Mouse (Mus musculus) right cerebral cortex, adult 18-20 months (tissue): ENCODE data around the gene Tekt3.

Experiments used
- DNase-seq: peaks from one replicate; pipeline ENCODE4 v3.0.0; 2022; ENCODE audit warnings: mixed read lengths

Tekt3 gene

DNA sequence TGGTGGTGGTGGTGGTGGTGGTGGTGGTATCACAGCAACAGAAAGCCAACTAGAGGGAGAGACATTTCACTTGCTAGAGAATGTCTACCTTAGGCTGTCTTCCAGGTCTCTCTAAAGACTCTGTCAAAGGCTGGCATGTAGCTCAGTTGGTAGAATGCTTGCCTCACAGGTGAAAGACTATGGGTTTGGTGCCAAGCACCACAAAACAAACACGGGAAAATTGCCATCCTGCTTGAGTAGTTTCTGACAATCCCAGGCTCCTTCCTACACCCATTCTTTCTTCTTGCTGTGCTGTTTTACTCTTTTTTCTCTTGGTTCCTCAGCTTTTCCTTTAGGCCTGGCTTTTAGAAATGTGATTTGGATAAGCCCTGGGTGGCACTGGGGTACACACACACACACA is 5.1 kb downstream of the Tekt3 start:
- no peak for DNase-seq

DNA sequence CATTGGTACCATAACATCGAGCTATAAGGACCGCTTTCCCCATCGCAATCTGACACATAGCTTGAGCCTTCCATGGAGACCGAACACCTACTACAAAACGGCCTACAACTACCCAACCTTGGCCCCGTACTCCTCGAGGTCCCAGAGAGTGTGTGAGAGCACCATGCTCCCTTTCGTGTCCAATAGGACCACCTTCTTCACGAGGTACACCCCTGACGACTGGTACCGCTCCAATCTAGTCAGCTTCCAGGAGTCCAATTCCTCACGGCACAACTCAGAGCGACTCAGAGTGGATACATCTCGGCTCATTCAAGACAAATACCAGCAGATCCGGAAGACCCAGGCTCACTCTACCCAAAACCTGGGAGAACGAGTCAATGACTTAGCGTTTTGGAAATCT is 8.6 kb downstream of the Tekt3 start:
- no peak for DNase-seq

DNA sequence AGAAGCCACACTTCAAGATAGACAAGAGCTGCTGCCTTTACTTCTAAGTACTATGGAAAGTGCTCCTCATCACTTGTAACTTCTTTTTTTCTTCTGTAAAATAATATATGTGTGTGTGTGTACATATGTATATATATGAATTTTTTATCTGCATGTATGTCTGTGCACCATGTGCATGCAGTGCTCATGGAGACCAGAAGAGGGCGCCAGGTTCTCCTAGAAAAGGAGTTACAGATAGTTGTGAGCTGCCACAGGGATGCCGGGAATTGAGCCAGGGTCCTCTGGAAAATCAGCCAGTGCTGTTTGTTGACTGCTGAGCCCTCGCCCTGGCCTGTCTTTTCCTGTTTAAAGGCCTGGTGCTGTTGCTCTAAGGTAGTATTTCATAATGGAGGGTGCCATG is 23.1 kb downstream of the Tekt3 start:
- no peak for DNase-seq

DNA sequence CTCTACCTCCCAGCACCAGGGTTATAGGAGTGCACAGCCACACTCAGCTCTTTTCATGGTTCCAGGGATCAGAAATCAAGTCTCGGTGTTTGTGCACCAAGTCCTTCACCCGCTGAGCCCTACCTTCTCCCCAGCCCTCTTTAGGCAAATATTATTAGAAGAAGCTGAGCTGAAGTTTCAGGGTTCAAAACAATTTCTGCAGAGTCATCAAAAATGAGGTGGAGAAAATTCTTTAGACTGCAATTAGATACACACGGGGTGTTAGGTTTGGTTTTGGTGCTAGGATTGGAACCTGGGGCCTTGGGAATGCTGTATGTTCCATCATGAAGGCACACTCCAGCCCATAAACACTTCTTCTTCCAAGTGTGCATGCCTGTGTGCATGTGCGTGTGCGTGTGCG is 27.2 kb downstream of the Tekt3 start:
- no peak for DNase-seq

DNA sequence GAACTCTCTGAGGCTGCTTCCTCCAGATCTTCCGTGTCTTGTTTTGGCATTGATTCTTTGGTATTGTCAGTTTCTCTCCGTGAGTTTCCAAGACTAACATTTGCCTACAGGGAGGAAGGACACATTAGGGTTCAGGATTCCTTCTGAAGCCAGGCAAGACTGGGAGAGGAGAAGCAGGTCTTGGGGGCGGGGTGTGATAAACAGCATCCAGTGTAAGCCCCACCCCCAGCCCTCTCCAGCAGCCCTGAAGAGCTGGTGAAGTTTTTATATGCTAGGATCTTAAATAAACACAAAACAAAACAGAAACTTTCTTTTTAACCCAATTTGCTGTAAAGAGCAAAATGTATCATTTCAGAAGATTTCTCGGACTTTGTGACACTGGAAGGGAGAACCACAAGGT is 28.8 kb downstream of the Tekt3 start:
- no peak for DNase-seq

- DNase-seq, result no peak
Measured at GRCm38 (mm10) chr11:63090986-63091385, 29.5 kb downstream of the Tekt3 start.

DNA sequence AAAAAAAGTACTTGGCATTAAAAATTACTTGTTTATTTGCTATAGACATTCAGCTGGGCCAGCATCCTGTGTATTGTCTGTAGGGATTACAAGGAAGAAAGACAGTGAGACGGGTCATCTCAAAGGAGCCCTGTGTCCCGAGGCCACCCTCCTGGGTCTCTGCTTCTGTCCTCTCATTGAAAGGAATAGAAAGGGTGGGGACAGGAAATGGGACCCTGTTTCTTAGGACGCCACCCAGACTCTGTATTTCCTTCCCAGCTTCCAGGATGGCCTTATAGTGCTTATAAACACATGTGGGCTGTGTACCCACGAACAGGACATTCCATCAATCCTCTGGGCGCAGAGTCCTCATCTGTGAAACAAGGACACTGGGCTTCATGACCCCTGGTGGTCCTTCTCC is 30.8 kb downstream of the Tekt3 start:
- no peak for DNase-seq

DNA sequence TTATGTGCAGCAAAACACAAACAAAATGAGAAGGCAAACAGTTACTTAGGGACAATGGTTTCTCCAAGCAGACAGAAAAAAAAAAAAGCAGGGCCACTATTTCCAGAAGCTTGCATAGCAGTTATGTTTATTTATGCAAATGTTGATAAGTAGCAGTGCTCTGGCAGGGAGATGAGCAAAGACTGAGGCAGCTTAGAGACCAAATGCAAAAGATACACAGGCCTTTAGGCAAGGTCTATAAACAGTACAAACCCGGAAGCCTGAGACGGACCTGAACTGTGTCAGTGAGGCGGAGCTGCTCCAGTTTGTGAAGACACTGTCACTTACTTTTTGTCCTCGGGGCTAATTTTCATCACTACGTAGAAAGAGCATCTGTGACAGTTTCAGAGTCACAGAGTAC is 32.1 kb downstream of the Tekt3 start:
- no peak for DNase-seq

DNA sequence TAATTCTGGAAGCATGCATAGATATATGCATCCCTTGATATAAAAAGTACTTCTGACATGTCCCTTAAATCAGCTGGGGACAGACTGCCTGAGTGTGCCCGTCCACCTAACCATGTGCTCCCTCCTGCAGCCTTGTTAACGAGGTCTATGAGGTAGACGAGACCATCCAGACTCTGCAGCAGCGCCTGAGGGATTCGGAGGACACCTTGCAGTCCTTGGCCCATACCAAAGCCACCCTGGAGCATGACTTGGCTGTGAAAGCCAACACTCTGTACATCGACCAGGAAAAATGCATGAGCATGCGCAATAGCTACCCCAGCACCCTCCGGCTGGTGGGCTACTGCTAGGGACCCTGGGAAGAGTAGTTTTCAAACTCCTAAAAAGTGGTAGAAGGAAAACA is 33.0 kb downstream of the Tekt3 start:
- DNase-seq, result no peak

GRCm38 (mm10) chr11:63098016-63098415 is 36.6 kb downstream of the Tekt3 start:
- no peak for DNase-seq

- DNase-seq, result no peak
Measured at GRCm38 (mm10) chr11:63099390-63099789, 37.9 kb downstream of the Tekt3 start.

- DNase-seq, result peak; percentile 20
Measured at GRCm38 (mm10) chr11:63103256-63103655, 41.8 kb downstream of the Tekt3 start.

GRCm38 (mm10) chr11:63104026-63104425 is 42.6 kb downstream of the Tekt3 start:
- DNase-seq, result no peak

- DNase-seq, result no peak
Measured at GRCm38 (mm10) chr11:63109230-63109775, 47.8 kb downstream of the Tekt3 start.

DNA sequence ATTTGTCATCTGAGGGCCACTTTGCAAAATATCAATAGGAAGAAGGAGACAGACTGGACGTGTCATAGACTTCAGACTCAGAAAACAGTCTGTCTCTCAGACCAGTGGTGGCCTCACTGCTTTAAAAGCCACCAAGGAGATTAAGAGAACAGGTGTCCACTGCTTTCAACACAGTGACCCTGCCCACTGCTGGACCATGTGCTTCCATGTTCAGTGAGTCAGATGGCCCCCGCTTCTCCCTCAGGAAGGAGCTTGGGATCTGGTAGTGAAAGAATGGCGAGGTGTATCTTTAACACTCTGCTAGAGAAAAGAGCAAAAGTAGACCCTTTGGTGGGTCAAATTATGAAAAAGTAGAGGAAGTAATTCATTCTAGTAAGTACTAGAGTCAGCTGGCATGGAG is 48.9 kb downstream of the Tekt3 start:
- DNase-seq, result no peak

DNA sequence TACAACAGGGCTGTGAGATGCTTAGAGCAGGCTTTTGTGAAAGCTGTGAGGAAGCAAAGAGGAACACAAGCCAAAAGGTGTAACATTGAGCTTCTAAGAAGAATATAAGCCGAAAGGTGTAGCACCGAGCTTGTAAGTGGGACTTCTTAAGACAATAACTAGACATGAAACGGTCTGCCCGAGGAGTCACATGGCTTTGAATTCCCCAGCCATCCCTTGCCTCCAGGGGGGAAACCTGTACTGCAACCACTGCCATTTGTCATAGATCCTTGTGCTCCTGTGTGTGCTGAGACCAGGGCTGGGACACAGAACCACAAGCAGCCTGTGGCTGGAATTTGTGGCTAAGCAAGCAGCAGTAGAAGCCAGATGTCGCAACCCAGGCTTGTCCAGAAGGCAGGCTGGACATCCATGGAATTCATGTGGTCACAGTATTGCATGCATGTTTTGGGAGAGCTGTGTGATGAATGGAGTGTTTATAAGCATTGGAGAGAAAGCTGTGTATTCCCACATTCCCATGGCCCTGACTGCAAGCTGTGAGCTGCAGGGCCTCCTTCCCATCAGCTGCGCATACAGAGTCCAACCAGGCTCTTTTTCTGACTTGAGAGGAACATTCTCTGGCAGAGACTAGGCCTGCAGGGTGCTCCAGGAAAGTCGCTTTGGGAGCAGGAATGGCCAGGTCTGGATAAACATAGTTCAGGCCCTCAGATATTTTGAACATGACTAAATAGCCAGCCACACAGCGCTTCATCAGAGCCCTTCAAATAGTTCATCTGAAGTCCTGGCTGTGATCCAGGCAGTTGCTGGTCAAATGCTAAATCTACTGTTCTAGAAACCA is 53.6 kb downstream of the Tekt3 start:
- no peak for DNase-seq

DNA sequence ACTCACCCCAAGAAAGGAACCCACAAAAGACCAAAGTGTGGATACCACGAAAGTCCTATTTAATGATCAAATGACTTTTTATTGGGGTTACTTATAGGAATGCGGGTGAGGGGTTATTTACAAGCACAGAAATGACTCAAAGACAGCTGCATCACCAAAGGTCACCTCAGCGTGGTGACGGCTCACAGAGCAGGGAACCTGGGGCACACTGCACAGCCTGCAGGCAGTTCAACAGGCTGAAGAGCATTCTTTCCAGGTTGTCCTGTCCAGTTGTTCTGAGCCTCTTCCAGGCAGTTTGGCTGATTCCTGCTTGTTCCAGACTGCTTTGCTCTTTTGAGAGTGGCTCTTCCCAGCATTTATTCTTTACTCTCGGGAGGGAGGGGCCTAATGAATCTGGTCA is 55.2 kb downstream of the Tekt3 start:
- DNase-seq, result no peak

GRCm38 (mm10) chr11:63117266-63117665 is 55.8 kb downstream of the Tekt3 start:
- DNase-seq, result no peak

DNA sequence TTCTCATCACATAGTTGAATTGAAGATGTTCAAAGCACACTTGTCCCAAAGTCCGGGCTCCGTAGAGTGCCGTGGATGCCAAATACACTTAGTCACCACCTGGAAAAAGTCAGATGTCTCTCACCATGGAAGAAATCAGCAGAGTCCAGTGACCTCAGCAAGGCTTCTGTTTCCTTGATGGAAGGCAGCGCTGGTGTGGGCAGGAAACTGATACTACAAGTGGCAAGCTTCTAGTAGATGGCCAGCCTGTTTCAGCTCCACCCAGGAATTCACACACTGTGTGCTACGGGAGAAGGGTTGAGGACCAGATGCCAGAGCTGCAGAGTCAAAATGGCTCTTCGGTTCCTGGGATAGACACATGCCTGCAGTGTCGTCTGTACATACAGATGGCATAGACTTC is 58.3 kb downstream of the Tekt3 start:
- no peak for DNase-seq

DNA sequence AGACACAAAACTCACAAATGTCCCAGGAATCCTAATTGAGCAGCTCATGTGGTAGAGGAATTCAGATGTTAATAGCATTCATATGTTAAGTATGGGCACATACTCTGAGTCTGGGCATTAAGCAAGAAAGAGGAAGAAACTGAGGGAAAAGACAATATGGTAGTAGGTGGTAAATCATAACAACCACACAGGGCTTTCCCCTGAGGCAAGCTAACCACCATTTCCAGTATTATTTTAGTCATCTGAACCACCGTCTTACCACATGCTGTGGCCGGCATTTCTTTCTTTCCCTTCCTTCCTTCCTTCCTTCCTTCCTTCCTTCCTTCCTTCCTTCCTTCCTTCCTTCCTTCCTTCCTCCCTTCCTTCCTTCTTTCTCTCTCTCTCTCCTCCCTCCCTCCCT is 60.8 kb downstream of the Tekt3 start:
- no peak for DNase-seq

DNA sequence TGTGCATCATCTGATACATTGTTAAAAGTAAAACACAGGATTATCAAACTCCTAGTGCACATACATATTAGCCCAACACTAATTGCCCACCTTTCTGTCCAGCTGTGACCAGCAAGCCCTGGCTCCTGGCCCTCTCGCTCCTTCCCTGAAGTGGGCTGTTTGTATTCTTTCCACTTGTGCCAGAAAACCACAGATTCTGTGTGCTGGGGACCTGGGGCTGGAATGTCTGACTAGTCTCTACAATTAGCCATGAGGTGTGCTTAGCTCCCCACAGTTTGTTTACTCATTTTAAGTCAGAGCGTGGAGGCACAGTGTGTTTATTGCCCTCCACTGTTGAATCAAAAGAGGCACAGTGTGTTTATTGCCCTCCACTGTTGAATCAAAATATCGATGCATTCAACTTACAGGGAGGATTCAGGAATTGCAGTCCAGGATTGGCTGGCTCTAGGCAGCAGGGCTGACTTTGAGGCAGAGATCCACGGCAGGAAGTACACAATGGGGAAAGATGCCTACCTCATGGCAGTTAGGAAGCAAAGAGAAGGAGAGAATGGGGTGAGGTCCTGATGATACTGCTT is 61.4 kb downstream of the Tekt3 start:
- no peak for DNase-seq

DNA sequence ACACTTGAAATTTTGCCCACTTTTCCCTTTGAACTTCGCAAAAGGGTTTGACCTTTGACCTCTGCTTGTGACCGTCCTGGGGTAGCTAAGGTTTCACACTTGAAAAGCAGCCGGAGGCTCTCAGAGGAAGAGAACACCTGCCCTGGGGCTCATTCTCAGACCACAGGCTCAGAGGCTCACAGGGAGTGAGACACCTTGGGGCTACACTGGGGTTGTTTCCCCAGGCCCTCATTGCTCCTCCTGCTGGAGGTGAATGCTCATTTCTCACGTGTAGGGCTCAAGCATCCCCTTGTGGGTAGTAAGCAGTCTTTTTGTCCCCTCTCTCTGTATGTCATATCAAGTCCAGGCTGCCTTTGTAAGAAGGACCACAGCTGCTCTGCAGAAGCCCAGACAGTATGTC is 62.9 kb downstream of the Tekt3 start:
- DNase-seq, result no peak

- no peak for DNase-seq
Measured at GRCm38 (mm10) chr11:63125832-63126456, 64.5 kb downstream of the Tekt3 start.

DNA sequence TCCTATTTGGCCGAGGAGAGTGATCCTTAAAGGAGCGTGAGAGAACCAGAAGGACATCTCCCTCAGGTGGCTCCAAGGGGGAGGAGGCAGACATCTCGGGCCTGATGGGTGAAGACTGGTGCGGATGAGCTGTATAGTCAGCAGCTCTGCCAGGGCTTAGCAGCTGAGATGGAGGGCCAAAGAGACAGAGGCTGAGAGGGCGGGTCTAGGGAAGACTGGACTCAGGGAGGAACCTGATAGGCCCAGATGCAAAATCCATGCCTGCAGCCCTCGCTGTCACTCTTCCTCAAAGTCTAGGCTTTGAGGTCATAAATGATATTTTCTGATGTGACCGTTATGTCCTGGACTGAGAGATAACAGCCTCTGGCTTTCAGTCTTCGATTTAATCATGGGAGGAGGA is 65.5 kb downstream of the Tekt3 start:
- DNase-seq, result no peak
